Mouse (Mus musculus): ENCODE measurements around the gene Rhno1.

The Rhno1 gene

GRCm38 (mm10) chr6:128363007-128363825 is 505 bp upstream of the Rhno1 start:
- DNase-seq (ENCODE audit: low spot score in 2 of 2) = no peak

- peak in 1 of 2 experiments; percentile 22 for DNase-seq (ENCODE audit: low spot score in 2 of 2)
Observed at GRCm38 (mm10) chr6:128361901-128362300, 810 bp downstream of the Rhno1 start.

DNA sequence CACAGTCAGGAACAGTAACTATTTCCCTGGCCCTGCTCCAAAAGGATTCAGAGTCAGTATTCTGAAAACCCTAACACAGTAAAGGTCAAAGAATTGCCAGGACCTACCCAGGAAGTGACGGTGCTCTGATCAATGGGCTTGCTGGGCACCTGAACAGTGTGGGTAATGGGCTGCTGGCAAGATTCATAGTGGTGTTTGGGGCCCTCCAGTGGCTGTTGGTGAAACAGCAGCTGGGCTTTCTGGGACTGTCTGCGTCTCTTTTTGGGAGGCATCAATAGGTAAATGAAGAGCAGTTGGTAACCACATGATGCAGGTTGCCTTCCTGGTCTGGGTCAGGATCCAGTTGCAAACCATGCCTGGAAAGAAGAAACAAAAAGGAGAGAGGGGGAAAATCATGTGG is 3.7 kb downstream of the Rhno1 start:
- DNase-seq (ENCODE audit: low spot score in 2 of 2) = peak; percentile 57 to 77

GRCm38 (mm10) chr6:128355726-128356416 is 6.8 kb downstream of the Rhno1 start, which contains the start of gene Tulp3:
Gene Tulp3, minus strand, starts transcription at chr6:128355851.
- peak; percentile 65 to 90 for DNase-seq (ENCODE audit: low spot score in 2 of 2)

DNA sequence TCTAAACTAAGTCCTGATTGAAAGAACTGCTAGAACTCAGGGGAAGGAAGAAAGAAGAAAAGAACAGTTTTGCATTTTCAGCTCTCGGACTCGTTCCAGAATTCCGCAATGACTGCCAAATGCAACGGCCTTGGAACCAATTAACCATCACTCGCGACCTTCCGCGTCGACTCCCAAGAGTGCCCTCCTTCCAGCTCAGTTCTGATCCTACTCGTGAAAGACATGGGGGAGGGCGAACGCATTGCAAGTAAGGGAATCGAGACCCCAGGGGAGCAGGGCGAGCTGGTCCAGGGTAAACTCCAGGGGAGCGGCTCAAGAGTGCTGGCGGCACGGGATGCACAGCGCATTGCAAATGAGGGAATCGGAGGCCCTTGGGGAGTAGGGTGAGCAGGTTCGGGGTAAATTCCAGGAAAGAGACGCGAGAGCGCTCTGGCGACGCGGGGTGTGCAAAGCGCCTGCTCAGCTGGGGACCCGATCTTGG is 7.5 kb downstream of the Rhno1 start:
- peak in 1 of 2 experiments; percentile 15 for DNase-seq (ENCODE audit: low spot score in 2 of 2)

DNA sequence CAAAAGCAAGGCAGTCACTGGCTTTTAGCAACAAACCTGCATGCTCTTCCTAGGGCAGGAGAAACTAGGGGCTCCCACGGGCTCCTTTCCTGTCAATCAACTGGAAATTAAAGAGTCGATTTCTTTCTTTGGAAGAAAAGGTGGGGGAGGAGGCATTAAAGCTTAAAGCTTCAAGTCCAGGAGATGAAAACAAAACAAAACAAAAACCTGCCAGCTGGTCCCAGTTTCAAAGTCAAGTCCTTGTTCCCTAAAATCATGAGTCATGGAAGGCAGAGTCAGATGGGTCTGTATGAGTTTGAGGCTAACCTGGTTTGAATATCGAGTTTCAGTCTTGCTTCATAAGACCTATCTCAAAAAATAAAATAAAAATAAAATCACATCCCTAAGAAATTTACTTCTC is 8.6 kb downstream of the Rhno1 start:
- DNase-seq (ENCODE audit: low spot score in 2 of 2) = no peak

- no peak for DNase-seq (ENCODE audit: low spot score in 2 of 2)
Observed at GRCm38 (mm10) chr6:128349711-128350110, 13.0 kb downstream of the Rhno1 start.

DNA sequence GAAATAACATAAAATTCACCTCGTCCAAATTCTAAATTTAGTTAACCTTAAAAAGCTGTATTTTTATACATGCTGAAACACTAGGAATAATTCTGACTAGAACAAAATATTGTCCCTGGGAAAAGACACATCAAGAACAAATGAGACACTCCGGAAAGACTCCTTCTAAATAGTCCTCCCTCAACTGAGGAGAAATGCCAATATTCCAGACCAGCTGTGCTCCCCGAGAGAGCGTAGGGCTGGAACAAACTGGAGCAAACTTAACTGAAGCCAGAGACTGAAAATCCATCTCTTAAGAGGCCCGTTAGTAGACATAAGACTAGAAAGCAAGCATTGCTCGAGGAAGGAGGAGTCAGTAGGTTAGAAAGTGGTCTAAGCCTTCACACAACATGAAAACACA is 15.9 kb downstream of the Rhno1 start:
- DNase-seq (ENCODE audit: low spot score in 2 of 2) = no peak

GRCm38 (mm10) chr6:128345623-128346022 is 17.1 kb downstream of the Rhno1 start:
- no peak for DNase-seq (ENCODE audit: low spot score in 2 of 2)

GRCm38 (mm10) chr6:128341956-128342723 is 20.6 kb downstream of the Rhno1 start:
- no peak for DNase-seq (ENCODE audit: low spot score in 2 of 2)

DNA sequence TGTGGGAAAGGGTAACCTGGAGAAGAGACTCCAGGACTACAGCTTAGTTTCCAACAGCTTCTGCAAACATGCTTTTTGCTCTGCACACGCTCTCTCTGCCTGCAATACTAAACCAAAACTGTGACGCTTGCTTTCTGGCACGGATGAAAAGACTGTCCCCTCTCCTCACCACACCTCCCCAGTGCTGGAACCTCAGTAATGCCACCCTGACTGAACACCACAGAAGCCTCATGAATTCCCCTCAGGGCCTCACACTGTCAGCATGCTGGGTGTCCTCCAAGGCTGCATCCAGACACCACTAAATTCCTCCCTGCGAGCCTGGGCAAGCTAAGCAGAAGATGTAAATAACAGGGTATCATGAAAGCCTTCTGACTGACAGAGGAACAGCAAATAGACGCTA is 23.8 kb downstream of the Rhno1 start:
- DNase-seq (ENCODE audit: low spot score in 2 of 2) = no peak

- no peak for DNase-seq (ENCODE audit: low spot score in 2 of 2)
Observed at GRCm38 (mm10) chr6:128337467-128337866, 25.2 kb downstream of the Rhno1 start.

DNA sequence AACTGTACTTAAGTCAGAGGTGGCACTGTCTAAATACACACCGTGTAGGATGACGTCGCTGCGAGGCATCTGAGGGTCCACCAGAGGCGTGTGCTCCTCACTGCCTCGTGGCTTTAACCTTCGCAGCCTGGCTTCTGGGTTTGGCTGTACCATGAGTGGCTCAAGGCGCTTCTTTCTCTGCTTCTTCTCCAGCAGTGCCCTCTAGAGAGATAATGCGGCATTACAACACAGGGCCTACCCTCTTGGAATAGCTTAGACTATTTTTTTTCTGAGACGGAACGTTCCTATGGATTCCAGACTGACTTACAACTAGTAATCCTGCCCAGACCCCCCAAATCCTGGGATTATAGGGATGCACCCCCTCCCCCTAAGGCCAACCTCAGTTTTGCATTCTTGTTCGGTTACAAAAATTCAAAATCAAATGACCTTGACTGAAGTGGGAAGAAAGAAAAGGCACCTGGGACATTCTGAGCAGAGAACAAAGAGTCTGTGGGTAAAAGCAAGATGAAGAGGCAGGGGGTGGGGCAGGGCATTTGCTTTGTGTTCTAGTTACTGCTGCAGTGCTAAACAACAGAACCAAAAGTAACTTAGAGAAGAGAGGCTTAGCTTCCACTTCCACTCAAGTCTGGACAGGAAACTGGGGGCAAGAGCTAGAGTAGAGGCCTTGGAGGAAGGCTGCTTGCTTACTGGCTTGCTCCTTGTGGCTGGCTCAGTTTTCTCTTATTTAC is 28.1 kb downstream of the Rhno1 start:
- DNase-seq (ENCODE audit: low spot score in 2 of 2) = peak in 1 of 2 experiments; percentile 76

GRCm38 (mm10) chr6:128318317-128318716 is 44.4 kb downstream of the Rhno1 start:
- DNase-seq (ENCODE audit: low spot score in 2 of 2) = peak; percentile 16 to 63

DNA sequence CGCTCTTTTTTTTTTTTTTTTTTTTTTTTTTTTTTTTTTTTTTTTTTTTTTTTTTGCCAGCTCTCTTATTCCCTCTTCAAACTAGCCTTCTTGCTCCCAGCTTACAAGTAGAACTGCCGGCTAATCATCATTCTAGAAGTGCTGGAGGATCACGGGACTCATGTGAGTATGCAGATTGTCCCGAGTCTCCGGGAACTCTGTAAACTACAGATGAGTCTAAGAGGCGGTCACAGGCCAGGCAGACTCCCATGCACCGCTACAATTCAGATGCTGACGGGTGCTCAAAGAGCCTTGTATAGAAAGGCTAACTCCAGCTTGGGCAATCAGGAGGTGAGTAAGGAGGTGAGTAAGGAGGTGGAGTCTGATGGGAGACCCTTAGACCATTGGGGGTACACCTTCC is 47.1 kb downstream of the Rhno1 start:
- no peak for DNase-seq (ENCODE audit: low spot score in 2 of 2)

GRCm38 (mm10) chr6:128314796-128315195 is 47.9 kb downstream of the Rhno1 start:
- DNase-seq (ENCODE audit: low spot score in 2 of 2) = no peak

GRCm38 (mm10) chr6:128308311-128308710 is 54.4 kb downstream of the Rhno1 start:
- peak; percentile 30 to 67 for DNase-seq (ENCODE audit: low spot score in 2 of 2)
